Mouse (Mus musculus) left cerebral cortex, adult 6 months (tissue): ENCODE results near the gene Cntnap5b. TPM values are rescaled to one million over a fixed set of nuclear protein-coding genes. Genes with fewer than 3 reads are reported as not detected.

ENCODE experiments used
- long read RNA-seq, 2 experiments: library from polyadenylated mRNA; unstranded; transcript quantifications; one replicate each; pipeline ENCODE4 v2.0.0; 2019 to 2020
- polyA plus RNA-seq: library from polyadenylated mRNA; unstranded; fragments of <200 nt; fragmentation: Nextera tagmentation; gene quantifications from 2 replicates; pipeline ENCODE4 v1.2.3, GENCODE M21; 2021

Gene Cntnap5b
- 0.33 and 0.88 TPM in 2 replicates for polyA plus RNA-seq
- long read RNA-seq, experiment 1, partial matches to known transcripts: 0 of 3 reads
- long read RNA-seq, experiment 1, other reads (novel, unspliced or antisense): 3 of 3 reads
- long read RNA-seq, experiment 2, partial matches to known transcripts: 1 of 5 reads
- long read RNA-seq, experiment 2, other reads (novel, unspliced or antisense): 4 of 5 reads

GRCm38 (mm10) chr1:99772614-99773013, at the start of gene Cntnap5b:
Cntnap5b (plus strand) TSS chr1:99772765.

